Mouse (Mus musculus): ENCODE data around the gene Grb2. TPM values are rescaled to one million over a fixed set of nuclear protein-coding genes. Genes with fewer than 3 reads are reported as not detected.

Gene Grb2
- polyA plus RNA-seq, 1 experiment = 45.0 TPM

- H3K27me3 ChIP-seq (ENCODE audit: control insufficient read depth, insufficient read depth, insufficient read length) = peaks cover 14% of the 10 kb centered on the region
- H3K79me3 ChIP-seq (ENCODE audit: low read depth) = no peaks in the 10 kb centered on the region
- no peaks in the 10 kb centered on the region for H3K36me3 ChIP-seq (ENCODE audit: control insufficient read depth, insufficient read depth)
- H3K4me3 ChIP-seq (ENCODE audit: insufficient read depth, poor library complexity, severe bottlenecking) = no peak overlapping the region
- H3K79me2 ChIP-seq (ENCODE audit: control insufficient read depth, insufficient read depth) = no peaks in the 10 kb centered on the region
- no peak overlapping the region for H3ac ChIP-seq (ENCODE audit: control insufficient read depth, insufficient read length, low read depth)
- TF ChIP-seq CTCF (IDR thresholded peaks at IDR 0.05; ENCODE audit: control insufficient read depth, insufficient read depth, insufficient read length) (no peak), MYOG (IDR thresholded peaks at IDR 0.05; ENCODE audit: control insufficient read depth, extremely low read depth, insufficient read length) (no peak), CEBPB (IDR thresholded peaks at IDR 0.05; ENCODE audit: low read depth) (no peak), MYOD1 (IDR thresholded peaks at IDR 0.05; ENCODE audit: control insufficient read depth, insufficient read length, low read depth) (no peak), MAX (IDR thresholded peaks at IDR 0.05) (no peak), USF1 (IDR thresholded peaks at IDR 0.05; ENCODE audit: low read depth) (no peak), FOSL1 (IDR thresholded peaks at IDR 0.05; ENCODE audit: insufficient read depth, low read length, poor library complexity, severe bottlenecking) (no peak)
Measured at GRCm38 (mm10) chr11:115747351-115747750, 39.0 kb upstream of the Grb2 start.

GRCm38 (mm10) chr11:115746762-115747161, 38.4 kb upstream of the Grb2 start:
- H3K79me2 ChIP-seq (ENCODE audit: control insufficient read depth, insufficient read depth) = no peaks in the 10 kb centered on the region
- no peak overlapping the region for H3ac ChIP-seq (ENCODE audit: control insufficient read depth, insufficient read length, low read depth)
- H3K36me3 ChIP-seq (ENCODE audit: control insufficient read depth, insufficient read depth) = no peaks in the 10 kb centered on the region
- H3K27me3 ChIP-seq (ENCODE audit: control insufficient read depth, insufficient read depth, insufficient read length) = peaks cover 14% of the 10 kb centered on the region
- no peak overlapping the region for H3K4me3 ChIP-seq (ENCODE audit: insufficient read depth, poor library complexity, severe bottlenecking)
- TF ChIP-seq MYOG (IDR thresholded peaks at IDR 0.05; ENCODE audit: control insufficient read depth, extremely low read depth, insufficient read length) = no peak
- TF ChIP-seq FOSL1 (IDR thresholded peaks at IDR 0.05; ENCODE audit: insufficient read depth, low read length, poor library complexity, severe bottlenecking) = no peak
- no peak for TF ChIP-seq CEBPB (IDR thresholded peaks at IDR 0.05; ENCODE audit: low read depth)
- TF ChIP-seq CTCF (IDR thresholded peaks at IDR 0.05; ENCODE audit: control insufficient read depth, insufficient read depth, insufficient read length) = no peak
- H3K79me3 ChIP-seq (ENCODE audit: low read depth) = no peaks in the 10 kb centered on the region

- TF ChIP-seq FOSL1 (IDR thresholded peaks at IDR 0.05; ENCODE audit: insufficient read depth, low read length, poor library complexity, severe bottlenecking) (no peak), MAX (IDR thresholded peaks at IDR 0.05) (no peak), CEBPB (IDR thresholded peaks at IDR 0.05; ENCODE audit: low read depth) (no peak), USF1 (IDR thresholded peaks at IDR 0.05; ENCODE audit: low read depth) (no peak), MYOD1 (IDR thresholded peaks at IDR 0.05; ENCODE audit: control insufficient read depth, insufficient read length, low read depth) (no peak), CTCF (IDR thresholded peaks at IDR 0.05; ENCODE audit: control insufficient read depth, insufficient read depth, insufficient read length) (no peak), MYOG (IDR thresholded peaks at IDR 0.05; ENCODE audit: control insufficient read depth, extremely low read depth, insufficient read length) (no peak)
- Histone ChIP-seq H3ac (ENCODE audit: control insufficient read depth, insufficient read length, low read depth) (no peak overlapping the region), H3K27me3 (ENCODE audit: control insufficient read depth, insufficient read depth, insufficient read length) (peaks cover 14% of the 10 kb centered on the region), H3K79me2 (ENCODE audit: control insufficient read depth, insufficient read depth) (no peaks in the 10 kb centered on the region), H3K36me3 (ENCODE audit: control insufficient read depth, insufficient read depth) (no peaks in the 10 kb centered on the region), H3K4me3 (ENCODE audit: insufficient read depth, poor library complexity, severe bottlenecking) (no peak overlapping the region), H3K79me3 (ENCODE audit: low read depth) (no peaks in the 10 kb centered on the region)
Measured at GRCm38 (mm10) chr11:115746109-115746508, 37.7 kb upstream of the Grb2 start.

GRCm38 (mm10) chr11:115744385-115744784, 36.0 kb upstream of the Grb2 start:
- Histone ChIP-seq H3K36me3 (ENCODE audit: control insufficient read depth, insufficient read depth) (no peaks in the 10 kb centered on the region), H3K79me2 (ENCODE audit: control insufficient read depth, insufficient read depth) (no peaks in the 10 kb centered on the region), H3K79me3 (ENCODE audit: low read depth) (no peaks in the 10 kb centered on the region), H3K4me3 (ENCODE audit: insufficient read depth, poor library complexity, severe bottlenecking) (no peak overlapping the region), H3K27me3 (ENCODE audit: control insufficient read depth, insufficient read depth, insufficient read length) (peaks cover 14% of the 10 kb centered on the region), H3ac (ENCODE audit: control insufficient read depth, insufficient read length, low read depth) (no peak overlapping the region)
- no peak for TF ChIP-seq MYOG (IDR thresholded peaks at IDR 0.05; ENCODE audit: control insufficient read depth, extremely low read depth, insufficient read length)
- no peak for TF ChIP-seq MYOD1 (IDR thresholded peaks at IDR 0.05; ENCODE audit: control insufficient read depth, insufficient read length, low read depth)
- TF ChIP-seq FOSL1 (IDR thresholded peaks at IDR 0.05; ENCODE audit: insufficient read depth, low read length, poor library complexity, severe bottlenecking) = no peak
- no peak for TF ChIP-seq USF1 (IDR thresholded peaks at IDR 0.05; ENCODE audit: low read depth)
- no peak for TF ChIP-seq CEBPB (IDR thresholded peaks at IDR 0.05; ENCODE audit: low read depth)
- no peak for TF ChIP-seq CTCF (IDR thresholded peaks at IDR 0.05; ENCODE audit: control insufficient read depth, insufficient read depth, insufficient read length)

GRCm38 (mm10) chr11:115742926-115743325, 34.5 kb upstream of the Grb2 start:
- Histone ChIP-seq H3K4me3 (ENCODE audit: insufficient read depth, poor library complexity, severe bottlenecking) (no peak overlapping the region), H3K27me3 (ENCODE audit: control insufficient read depth, insufficient read depth, insufficient read length) (peaks cover 17% of the 10 kb centered on the region), H3K36me3 (ENCODE audit: control insufficient read depth, insufficient read depth) (no peaks in the 10 kb centered on the region), H3K79me2 (ENCODE audit: control insufficient read depth, insufficient read depth) (no peaks in the 10 kb centered on the region), H3ac (ENCODE audit: control insufficient read depth, insufficient read length, low read depth) (no peak overlapping the region), H3K79me3 (ENCODE audit: low read depth) (no peaks in the 10 kb centered on the region)
- TF ChIP-seq MAX (IDR thresholded peaks at IDR 0.05) (no peak), MYOG (IDR thresholded peaks at IDR 0.05; ENCODE audit: control insufficient read depth, extremely low read depth, insufficient read length) (no peak), FOSL1 (IDR thresholded peaks at IDR 0.05; ENCODE audit: insufficient read depth, low read length, poor library complexity, severe bottlenecking) (no peak), CEBPB (IDR thresholded peaks at IDR 0.05; ENCODE audit: low read depth) (no peak), MYOD1 (IDR thresholded peaks at IDR 0.05; ENCODE audit: control insufficient read depth, insufficient read length, low read depth) (no peak), USF1 (IDR thresholded peaks at IDR 0.05; ENCODE audit: low read depth) (no peak), CTCF (IDR thresholded peaks at IDR 0.05; ENCODE audit: control insufficient read depth, insufficient read depth, insufficient read length) (no peak)

GRCm38 (mm10) chr11:115741070-115741469, 32.7 kb upstream of the Grb2 start:
- no peak overlapping the region for H3K4me3 ChIP-seq (ENCODE audit: insufficient read depth, poor library complexity, severe bottlenecking)
- H3K79me2 ChIP-seq (ENCODE audit: control insufficient read depth, insufficient read depth) = no peaks in the 10 kb centered on the region
- no peaks in the 10 kb centered on the region for H3K36me3 ChIP-seq (ENCODE audit: control insufficient read depth, insufficient read depth)
- TF ChIP-seq FOSL1 (IDR thresholded peaks at IDR 0.05; ENCODE audit: insufficient read depth, low read length, poor library complexity, severe bottlenecking) (no peak), CTCF (IDR thresholded peaks at IDR 0.05; ENCODE audit: control insufficient read depth, insufficient read depth, insufficient read length) (no peak), USF1 (IDR thresholded peaks at IDR 0.05; ENCODE audit: low read depth) (no peak), MAX (IDR thresholded peaks at IDR 0.05) (no peak), MYOD1 (IDR thresholded peaks at IDR 0.05; ENCODE audit: control insufficient read depth, insufficient read length, low read depth) (no peak), CEBPB (IDR thresholded peaks at IDR 0.05; ENCODE audit: low read depth) (no peak), MYOG (IDR thresholded peaks at IDR 0.05; ENCODE audit: control insufficient read depth, extremely low read depth, insufficient read length) (no peak)
- H3K27me3 ChIP-seq (ENCODE audit: control insufficient read depth, insufficient read depth, insufficient read length) = peaks cover 17% of the 10 kb centered on the region
- no peaks in the 10 kb centered on the region for H3K79me3 ChIP-seq (ENCODE audit: low read depth)
- H3ac ChIP-seq (ENCODE audit: control insufficient read depth, insufficient read length, low read depth) = no peak overlapping the region

Data from C2C12 (cell line).